Mouse (Mus musculus) midbrain, embryonic 10.5 days (tissue): Measurements from ENCODE around the gene Cnr2. TPM values are rescaled to one million over a fixed set of nuclear protein-coding genes. Genes with fewer than 3 reads are reported as not detected.

Experiments used
- DNase-seq: peaks from one replicate; pipeline ENCODE4 v3.0.0-alpha.2; 2017; ENCODE audit warnings: low spot score
- H3K27ac ChIP-seq: fragments of 300-500 bp; sonication (generic); replicated peaks from 2 replicates; pipeline ENCODE4 v1.5.1; 2016; ENCODE audit warnings: mild to moderate bottlenecking
- H3K27me3 ChIP-seq: fragments of 300-500 bp; sonication (generic); 2 replicates; pipeline ENCODE4 v1.6.1; 2016; ENCODE audit warnings: low read depth, mild to moderate bottlenecking; ENCODE audit not compliant: poor library complexity, severe bottlenecking
- H3K36me3 ChIP-seq: fragments of 300-500 bp; sonication (generic); 2 replicates; pipeline ENCODE4 v1.6.1; 2016; ENCODE audit warnings: mild to moderate bottlenecking, moderate library complexity
- H3K4me1 ChIP-seq: fragments of 300-500 bp; sonication (generic); 2 replicates; pipeline ENCODE4 v1.6.1; 2016
- H3K4me3 ChIP-seq: fragments of 300-500 bp; sonication (generic); 2 replicates; pipeline ENCODE4 v1.5.1; 2016; ENCODE audit warnings: mild to moderate bottlenecking, moderate library complexity
- H3K9me3 ChIP-seq: fragments of 300-500 bp; sonication (generic); replicated peaks from 2 replicates; pipeline ENCODE4 v1.6.1; 2016; ENCODE audit warnings: mild to moderate bottlenecking
- whole genome bisulfite sequencing: fragments of 180-500 bp; shearing (Covaris S2); methylation state at CpG from one replicate; pipeline ENCODE4 v1.1.7; 2016; 5-methylcytosine and 5-hydroxymethylcytosine counted together
- polyA plus RNA-seq: library from polyadenylated mRNA; unstranded; fragments of >200 nt; fragmentation: Nextera tagmentation; extraction: Ambion mirVana; gene quantifications from 2 replicates; pipeline ENCODE4 v1.2.1, GENCODE M21; 2016

Cnr2 gene
- 0.46 and 0.60 TPM in 2 replicates for polyA plus RNA-seq

- DNase-seq, result no peak
- no peaks in the 10 kb centered on the region for H3K9me3 ChIP-seq
- no peak within 1 kb of the TSS for H3K4me3 ChIP-seq
- 59% methylated on average over 8 of the region's 8 CpGs for WGBS
- no peaks in the 10 kb centered on the region for H3K36me3 ChIP-seq
- H3K27ac ChIP-seq, result 0 out of 2 replicates have a peak within 1 kb of the TSS, but pooled peaks have one; percentile 13
- H3K4me1 ChIP-seq, result 0 out of 2 replicates have a peak, but pooled peaks cover 5% of the 10 kb centered on the region
- H3K27me3 ChIP-seq, result no peaks in the 10 kb centered on the region
These were observed at the start of gene Cnr2 for GRCm38 (mm10) chr4:135895071-135895571. TSS of gene Cnr2 (plus strand) at chr4:135895394.

DNA sequence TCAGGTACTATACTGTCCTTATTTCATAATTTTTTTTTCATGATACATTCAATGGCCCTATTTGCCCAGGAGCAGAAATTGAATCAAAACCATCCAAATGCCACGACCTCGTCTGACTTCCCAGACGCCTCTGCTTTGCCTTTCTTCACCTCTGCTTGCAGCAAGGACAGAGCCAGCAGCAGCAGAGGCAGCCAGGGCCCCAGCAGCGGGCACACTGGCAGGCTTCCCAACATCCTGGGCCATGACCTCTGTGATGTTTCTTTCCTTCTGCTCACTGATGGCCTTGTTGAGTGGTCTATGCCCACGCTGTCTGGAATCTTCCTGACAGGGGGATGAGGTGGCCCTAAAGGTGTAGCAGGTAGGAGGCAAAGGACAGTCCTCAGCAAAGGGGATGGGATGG is 47.6 kb upstream of the Cnr2 start:
- Histone ChIP-seq H3K4me3 (no peak overlapping the region), H3K36me3 (no peaks in the 10 kb centered on the region), H3K27ac (no peak overlapping the region), H3K9me3 (0 out of 2 replicates have a peak, but pooled peaks cover 5% of the 10 kb centered on the region), H3K27me3 (no peaks in the 10 kb centered on the region), H3K4me1 (peaks cover 12% of the 10 kb centered on the region)
- DNase-seq, result no peak
- WGBS, result 70% methylated on average over 5 of the region's 5 CpGs

DNA sequence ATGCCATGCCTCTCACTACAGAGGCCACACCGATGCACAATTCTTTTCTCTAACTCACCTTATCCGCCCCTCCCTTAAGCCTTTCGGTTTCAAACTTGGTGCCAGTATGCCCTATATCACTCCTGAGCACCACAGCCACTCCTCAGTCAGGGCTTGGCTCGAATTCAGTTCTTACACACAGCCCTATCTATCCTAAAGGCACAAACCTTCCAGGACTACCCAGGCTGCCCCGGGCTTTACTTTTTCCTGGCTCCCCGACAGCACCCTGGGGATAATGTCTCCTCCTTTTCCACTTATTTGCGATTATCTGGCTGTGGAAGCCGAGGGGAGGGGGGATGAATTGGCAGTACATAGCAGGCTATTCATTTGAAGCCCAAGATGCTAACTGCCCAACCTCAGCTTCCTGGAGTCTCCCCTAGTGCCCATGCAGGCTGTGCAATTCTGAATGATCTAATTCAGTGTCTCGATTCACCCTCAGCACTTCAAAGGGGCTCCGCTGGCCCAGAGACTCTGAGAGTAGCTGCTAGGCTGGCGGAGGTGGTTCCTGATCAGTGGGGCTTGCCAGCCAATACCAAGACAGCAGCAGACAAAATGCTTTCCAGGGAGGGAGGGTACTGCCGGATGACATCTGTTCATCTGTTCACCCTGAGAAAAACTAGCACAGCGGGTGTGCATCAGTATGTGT is 44.6 kb upstream of the Cnr2 start:
- H3K4me1 ChIP-seq, result peaks cover 27% of the 10 kb centered on the region
- H3K27ac ChIP-seq, result peak overlapping the region; percentile 59; the same call in 1 of the 2 replicates
- H3K4me3 ChIP-seq, result peak overlapping the region; percentile 4; the same call in 1 of the 2 replicates
- no peaks in the 10 kb centered on the region for H3K27me3 ChIP-seq
- WGBS, result 40% methylated on average over 13 of the region's 13 CpGs
- H3K36me3 ChIP-seq, result no peaks in the 10 kb centered on the region
- DNase-seq, result no peak
- no peaks in the 10 kb centered on the region for H3K9me3 ChIP-seq

DNA sequence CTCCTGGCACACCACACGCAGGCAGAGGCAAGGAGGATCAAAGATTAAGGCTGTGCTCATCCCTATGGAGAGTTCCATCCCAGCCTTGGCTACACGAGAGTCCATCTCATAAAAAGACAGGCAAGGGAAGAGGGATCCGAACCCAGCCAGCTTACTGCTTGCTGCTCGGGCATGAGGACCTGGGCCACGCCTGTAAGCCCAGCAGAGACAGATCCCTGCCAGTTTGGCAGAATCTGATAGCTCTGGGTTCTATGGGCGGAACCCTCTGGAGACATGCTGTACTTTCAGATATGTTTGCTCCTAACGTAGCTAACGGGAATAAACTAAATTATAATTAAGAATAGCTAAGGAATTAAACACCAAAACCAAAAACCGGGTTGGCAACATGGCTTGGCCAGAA is 43.3 kb upstream of the Cnr2 start:
- H3K27ac ChIP-seq, result no peak overlapping the region

GRCm38 (mm10) chr4:135853987-135854546 is 41.1 kb upstream of the Cnr2 start:
- DNase-seq, result no peak
- Histone ChIP-seq H3K27me3 (no peaks in the 10 kb centered on the region), H3K4me3 (0 out of 2 replicates have a peak overlapping the region, but pooled peaks have one; percentile 95), H3K36me3 (peaks cover 6% of the 10 kb centered on the region), H3K27ac (peak overlapping the region; percentile 99), H3K9me3 (no peaks in the 10 kb centered on the region), H3K4me1 (peaks cover 45% of the 10 kb centered on the region)
- 94% methylated on average over 14 of the region's 14 CpGs for WGBS

More for the DNA sequence above, 43.3 kb upstream of the Cnr2 start:
- H3K9me3 ChIP-seq, result no peaks in the 10 kb centered on the region
- H3K36me3 ChIP-seq, result no peaks in the 10 kb centered on the region
- no peak overlapping the region for H3K4me3 ChIP-seq
- no peak for DNase-seq
- 86% methylated on average over 9 of the region's 9 CpGs for WGBS
- peaks cover 27% of the 10 kb centered on the region for H3K4me1 ChIP-seq
- H3K27me3 ChIP-seq, result no peaks in the 10 kb centered on the region

- WGBS, result 67% methylated on average over 11 of the region's 11 CpGs
- Histone ChIP-seq H3K4me1 (peaks cover 50% of the 10 kb centered on the region), H3K36me3 (peaks cover 11% of the 10 kb centered on the region), H3K27me3 (no peaks in the 10 kb centered on the region), H3K9me3 (no peaks in the 10 kb centered on the region), H3K27ac (peak overlapping the region; percentile 99), H3K4me3 (peak overlapping the region; percentile 95)
- no peak for DNase-seq
These were observed 40.6 kb upstream of the Cnr2 start for GRCm38 (mm10) chr4:135854630-135855029.

- DNase-seq, result no peak
- WGBS, result 10% methylated on average over 6 of the region's 6 CpGs
- Histone ChIP-seq H3K27ac (peak overlapping the region; percentile 99), H3K9me3 (no peaks in the 10 kb centered on the region), H3K4me1 (peaks cover 53% of the 10 kb centered on the region), H3K4me3 (peak overlapping the region; percentile 95), H3K27me3 (no peaks in the 10 kb centered on the region), H3K36me3 (peaks cover 16% of the 10 kb centered on the region)
These were observed 40.1 kb upstream of the Cnr2 start for GRCm38 (mm10) chr4:135855080-135855479.

GRCm38 (mm10) chr4:135855536-135856222 is 39.5 kb upstream of the Cnr2 start, which contains the start of gene Srsf10:
TSS of gene Srsf10 (plus strand) at chr4:135855747.
- Histone ChIP-seq H3K27me3 (no peaks in the 10 kb centered on the region), H3K27ac (peak within 1 kb of the TSS; percentile 99), H3K9me3 (no peaks in the 10 kb centered on the region), H3K4me3 (peak within 1 kb of the TSS; percentile 95), H3K4me1 (peaks cover 49% of the 10 kb centered on the region), H3K36me3 (peaks cover 20% of the 10 kb centered on the region)
- DNase-seq, result peak; percentile 99
- under 1% methylated on average over 67 of the region's 67 CpGs for WGBS

DNA sequence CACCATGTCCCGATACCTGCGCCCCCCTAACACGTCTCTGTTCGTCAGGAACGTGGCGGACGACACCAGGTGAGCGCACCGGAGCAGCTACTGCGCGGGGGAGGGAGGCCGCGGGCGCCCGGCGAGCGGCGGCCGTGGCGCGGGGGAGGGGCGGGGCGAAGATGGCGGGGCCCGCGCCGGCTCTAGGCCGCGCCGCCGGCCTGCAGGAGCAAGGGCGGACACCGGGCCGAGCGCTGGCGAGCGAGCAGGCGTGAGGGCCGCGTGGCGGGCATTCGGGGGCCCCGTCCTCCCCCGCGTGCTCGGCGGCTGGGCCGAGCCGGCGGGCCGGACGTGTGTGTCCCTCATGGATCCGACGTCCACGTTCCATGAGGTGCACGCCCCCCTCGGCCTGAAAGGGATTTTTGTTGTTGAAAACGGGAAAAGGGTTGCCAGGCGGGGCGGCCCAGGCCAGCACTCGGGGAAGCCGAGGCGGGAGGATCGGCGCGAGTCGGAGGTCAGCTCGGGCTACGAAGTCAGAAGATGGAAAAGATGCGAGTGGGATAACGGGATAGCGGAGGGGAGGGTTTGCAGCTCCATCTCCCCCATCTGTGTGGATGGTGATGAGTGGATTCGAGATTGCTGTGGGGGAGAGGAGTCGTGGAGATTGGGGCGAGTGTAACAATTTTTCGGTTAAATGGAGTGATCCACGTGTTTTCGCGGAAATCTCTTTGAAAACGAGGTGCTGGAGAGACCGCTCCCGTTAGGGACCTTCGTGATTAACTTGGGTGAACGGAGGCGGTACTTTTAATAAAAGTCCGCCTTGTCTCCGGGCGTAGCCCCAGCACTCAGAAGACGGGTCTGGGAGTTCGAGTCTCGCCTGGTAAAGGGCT is 38.7 kb upstream of the Cnr2 start:
- peak; percentile 84 for DNase-seq
- Histone ChIP-seq H3K4me3 (peak overlapping the region; percentile 95), H3K27me3 (no peaks in the 10 kb centered on the region), H3K9me3 (no peaks in the 10 kb centered on the region), H3K36me3 (peaks cover 27% of the 10 kb centered on the region), H3K27ac (peak overlapping the region; percentile 99), H3K4me1 (peaks cover 45% of the 10 kb centered on the region)
- WGBS, result under 1% methylated on average over 90 of the region's 91 CpGs

- DNase-seq, result peak; percentile 26
- Histone ChIP-seq H3K4me3 (peak overlapping the region; percentile 95), H3K4me1 (peaks cover 45% of the 10 kb centered on the region), H3K9me3 (no peaks in the 10 kb centered on the region), H3K36me3 (peaks cover 40% of the 10 kb centered on the region), H3K27ac (peak overlapping the region; percentile 99), H3K27me3 (no peaks in the 10 kb centered on the region)
- 16% methylated on average over 7 of the region's 7 CpGs for WGBS
These were observed 37.5 kb upstream of the Cnr2 start for GRCm38 (mm10) chr4:135857597-135858186.

DNA sequence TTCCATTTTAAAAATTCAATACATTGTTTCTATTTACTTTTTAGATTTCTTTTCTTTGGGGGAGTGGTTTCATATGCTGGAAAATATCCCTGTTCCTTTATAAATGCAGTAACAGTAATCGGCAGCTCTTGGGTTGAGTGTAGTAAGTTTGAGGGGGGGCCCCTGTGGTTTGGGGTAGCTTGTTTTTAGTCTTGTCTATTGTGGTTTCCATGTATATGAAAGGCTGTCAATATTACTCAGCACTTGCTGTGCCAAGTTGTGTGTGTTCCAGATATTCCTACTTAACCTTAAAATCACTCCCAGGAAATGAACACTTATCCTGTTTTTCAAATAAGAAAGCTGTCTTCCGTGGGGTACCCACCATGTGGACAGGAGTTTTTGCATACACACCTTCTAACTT is 26.2 kb upstream of the Cnr2 start:
- H3K27ac ChIP-seq, result no peak overlapping the region
- peak; percentile 10 for DNase-seq
- no peak overlapping the region for H3K4me3 ChIP-seq
- H3K9me3 ChIP-seq, result no peaks in the 10 kb centered on the region
- WGBS, result 81% methylated on average over 2 of the region's 2 CpGs
- peaks cover 68% of the 10 kb centered on the region for H3K36me3 ChIP-seq
- no peaks in the 10 kb centered on the region for H3K27me3 ChIP-seq
- peaks cover 34% of the 10 kb centered on the region for H3K4me1 ChIP-seq
